Mouse (Mus musculus) heart, adult 2 months (tissue): ENCODE results near the gene Rfc2. TPM values are rescaled to one million over a fixed set of nuclear protein-coding genes. Genes with fewer than 3 reads are reported as not detected.

Experiments
- DNase-seq, 2 experiments: peaks; one replicate each; pipeline ENCODE4 v3.0.0; 2021
- H3K27ac ChIP-seq: fragments of 200-600 bp; 2 replicates; pipeline ENCODE4 v1.8.1; 2022
- H3K27me3 ChIP-seq: fragments of 200-500 bp; 2 replicates; pipeline ENCODE4 v1.6.1; 2012; ENCODE audit warnings: mild to moderate bottlenecking, low read length, inconsistent platforms, mixed read lengths; ENCODE audit not compliant: control insufficient read depth, insufficient read depth
- H3K36me3 ChIP-seq: fragments of 200-500 bp; 2 replicates; pipeline ENCODE4 v1.6.1; 2012; ENCODE audit warnings: low read length, inconsistent platforms; ENCODE audit not compliant: control insufficient read depth, insufficient read depth
- H3K4me1 ChIP-seq: fragments of 200-500 bp; 2 replicates; pipeline ENCODE4 v1.6.1; 2011; ENCODE audit warnings: low read length; ENCODE audit not compliant: control insufficient read depth, insufficient read depth
- H3K4me3 ChIP-seq: fragments of 200-600 bp; 2 replicates; pipeline ENCODE4 v1.8.1; 2022
- H3K79me2 ChIP-seq: fragments of 200-500 bp; replicated peaks from 2 replicates; pipeline ENCODE4 v1.6.1; 2012; ENCODE audit warnings: mild to moderate bottlenecking, inconsistent platforms, low read length, moderate library complexity, mixed read lengths; ENCODE audit not compliant: control insufficient read depth, insufficient read depth
- H3K9ac ChIP-seq: fragments of 200-500 bp; 2 replicates; pipeline ENCODE4 v1.6.1; 2012; ENCODE audit warnings: low read depth, mild to moderate bottlenecking, control low read depth, inconsistent platforms, low read length, mixed read lengths
- CTCF ChIP-seq: fragments of 200-600 bp; IDR thresholded peaks from 2 replicates; pipeline ENCODE4 v1.8.1; 2022; ENCODE audit warnings: antibody characterized with exemption, mild to moderate bottlenecking, moderate library complexity
- EP300 ChIP-seq: fragments of 200-500 bp; IDR thresholded peaks from 2 replicates; pipeline ENCODE4 v1.6.1; 2011; ENCODE audit warnings: low read depth, low read length, control low read depth; ENCODE audit not compliant: insufficient read depth
- POLR2A ChIP-seq: fragments of 200-500 bp; IDR thresholded peaks from 2 replicates; pipeline ENCODE4 v1.6.1; 2011; ENCODE audit warnings: mild to moderate bottlenecking, low read depth, low read length, control low read depth; ENCODE audit not compliant: insufficient read depth
- WGBS: fragments of 180-500 bp; shearing (Covaris S2); methylation state at CpG from one replicate; pipeline ENCODE4 v1.1.7; 2018; 5-methylcytosine and 5-hydroxymethylcytosine counted together
- intact Hi-C: fragments of 180-260 bp; cut with DNase I; formaldehyde crosslinking; loops from one replicate; pipeline ENCODE4 v1.15.1; 2025
- polyA plus RNA-seq: library from polyadenylated mRNA; depleted of rRNA; stranded (reverse); fragments of >200 nt; gene quantifications from 2 replicates; pipeline ENCODE4 v1.2.3, GENCODE M21; 2012
- total RNA-seq, 2 experiments: library from RNA; stranded (reverse); gene quantifications; 2 replicates each; pipeline ENCODE4 v1.2.3; 2021

Rfc2 gene
- total and polyA plus RNA-seq, 3 experiments: 21.0 to 32.5 (median 24.6) TPM

- no peaks in the 10 kb centered on the region for H3K4me1 ChIP-seq
- no peaks in the 10 kb centered on the region for H3K36me3 ChIP-seq
- 56% methylated on average over 5 of the region's 5 CpGs for WGBS
- no peak for TF ChIP-seq POLR2A
- no peak for TF ChIP-seq EP300
- no peak for TF ChIP-seq CTCF
- no peak overlapping the region for H3K4me3 ChIP-seq
- no peak overlapping the region for H3K9ac ChIP-seq
- no peak overlapping the region for H3K27ac ChIP-seq
- intact Hi-C loops: no loop called here
- H3K79me2 ChIP-seq: no peaks in the 10 kb centered on the region
- DNase-seq: peak in 1 of 2 experiments; percentile 34
- no peaks in the 10 kb centered on the region for H3K27me3 ChIP-seq
Measured at GRCm38 (mm10) chr5:134607121-134607520, 26.0 kb downstream of the Rfc2 start.

GRCm38 (mm10) chr5:134609916-134610643, 28.9 kb downstream of the Rfc2 start:
- H3K27me3 ChIP-seq: no peaks in the 10 kb centered on the region
- no peaks in the 10 kb centered on the region for H3K79me2 ChIP-seq
- H3K4me1 ChIP-seq: no peaks in the 10 kb centered on the region
- no peaks in the 10 kb centered on the region for H3K36me3 ChIP-seq
- no peak overlapping the region for H3K4me3 ChIP-seq
- intact Hi-C loops: loop anchor here (10.0 kb wide), 1 partner anchor 295 kb away; the partner anchor contains the start of gene Tmem270
- no peak for DNase-seq
- WGBS: 80% methylated on average over 12 of the region's 12 CpGs
- no peak overlapping the region for H3K9ac ChIP-seq
- no peak for TF ChIP-seq CTCF
- TF ChIP-seq POLR2A: no peak
- no peak for TF ChIP-seq EP300
- H3K27ac ChIP-seq: no peak overlapping the region

GRCm38 (mm10) chr5:134611810-134612521, 30.8 kb downstream of the Rfc2 start:
- 56% methylated on average over 8 of the region's 8 CpGs for WGBS
- no peak overlapping the region for H3K4me3 ChIP-seq
- H3K79me2 ChIP-seq: no peaks in the 10 kb centered on the region
- intact Hi-C loops: loop anchor here (10.0 kb wide), 1 partner anchor 293 kb away; the partner anchor contains the start of gene Tmem270
- H3K36me3 ChIP-seq: no peaks in the 10 kb centered on the region
- TF ChIP-seq CTCF (no peak), POLR2A (no peak), EP300 (no peak)
- no peak overlapping the region for H3K27ac ChIP-seq
- no peak overlapping the region for H3K9ac ChIP-seq
- H3K27me3 ChIP-seq: no peaks in the 10 kb centered on the region
- no peak for DNase-seq
- peaks cover 2% of the 10 kb centered on the region; the same call in 1 of the 2 replicates for H3K4me1 ChIP-seq

GRCm38 (mm10) chr5:134613727-134614126, 32.6 kb downstream of the Rfc2 start:
- Histone ChIP-seq H3K4me3 (no peak overlapping the region), H3K4me1 (peaks cover 2% of the 10 kb centered on the region; the same call in 1 of the 2 replicates), H3K36me3 (no peaks in the 10 kb centered on the region), H3K9ac (no peak overlapping the region), H3K79me2 (no peaks in the 10 kb centered on the region), H3K27me3 (no peaks in the 10 kb centered on the region), H3K27ac (no peak overlapping the region)
- TF ChIP-seq EP300 (no peak), CTCF (no peak), POLR2A (no peak)
- DNase-seq: peak in 1 of 2 experiments; percentile 49
- intact Hi-C loops: loop anchor here (10.0 kb wide), 1 partner anchor 291 kb away; the partner anchor contains the start of gene Tmem270
- WGBS: 70% methylated on average over 9 of the region's 9 CpGs

- peak in 1 of 2 experiments; percentile 24 for DNase-seq
- Histone ChIP-seq H3K79me2 (no peaks in the 10 kb centered on the region), H3K9ac (no peak overlapping the region), H3K36me3 (no peaks in the 10 kb centered on the region), H3K27ac (no peak overlapping the region), H3K4me3 (no peak overlapping the region), H3K27me3 (no peaks in the 10 kb centered on the region), H3K4me1 (peaks cover 2% of the 10 kb centered on the region; the same call in 1 of the 2 replicates)
- WGBS: 87% methylated on average over 8 of the region's 8 CpGs
- no peak for TF ChIP-seq POLR2A
- TF ChIP-seq EP300: no peak
- TF ChIP-seq CTCF: no peak
- intact Hi-C loops: loop anchor here (10.0 kb wide), 1 partner anchor 291 kb away; the partner anchor contains the start of gene Tmem270
Measured at GRCm38 (mm10) chr5:134614296-134614695, 33.1 kb downstream of the Rfc2 start.
